ENCODE assay signal across 12 mouse cellular contexts in genomic region chr6:119021226-119021625, GRCm38 (mm10).
"Had no signal": no experiment of that assay in that cellular context is flagged by ENCODE, and none has a peak within 500 bp of the region (broad histone marks: within the 10 kb centered on the region; RNA-seq: fewer than 3 reads in every experiment).

No protein-coding gene starts in this region.

- H3K36me3 ChIP-seq: limb, embryonic 13.5 days; midbrain, embryonic 13.5 days; neural tube, embryonic 15.5 days had no signal

- DNase-seq: kidney, postnatal 36 days; layer of hippocampus, adult 9-11 months; lung, adult 18-20 months; lung, postnatal 36 days; right cerebral cortex, adult 18-20 months; right cerebral cortex, postnatal 25 days; thymus, postnatal 4 days had no signal

- H3K27me3 ChIP-seq: limb, embryonic 13.5 days; midbrain, embryonic 13.5 days; neural tube, embryonic 15.5 days had no signal

- ATAC-seq: midbrain, embryonic 13.5 days had no signal

- H3K4me3 ChIP-seq: limb, embryonic 13.5 days; midbrain, embryonic 13.5 days; neural tube, embryonic 15.5 days had no signal

- H3K9ac ChIP-seq: limb, embryonic 13.5 days; liver, embryonic 14.5 days; midbrain, embryonic 13.5 days; neural tube, embryonic 15.5 days had no signal

- H3K27ac ChIP-seq: kidney, postnatal 0 days; limb, embryonic 13.5 days; liver, embryonic 14.5 days; midbrain, embryonic 13.5 days; neural tube, embryonic 15.5 days had no signal

- H3K9me3 ChIP-seq: limb, embryonic 13.5 days; midbrain, embryonic 13.5 days; neural tube, embryonic 15.5 days had no signal

- H3K4me2 ChIP-seq: limb, embryonic 13.5 days; midbrain, embryonic 13.5 days; neural tube, embryonic 15.5 days had no signal
